Mouse (Mus musculus) kidney, embryonic 14.5 days (tissue): ENCODE measurements around the gene Pik3r1. TPM values are rescaled to one million over a fixed set of nuclear protein-coding genes. Genes with fewer than 3 reads are reported as not detected.
A peak's percentile ranks its signal among the peaks of the same experiment; 100 is the strongest.

ENCODE experiments used
- ATAC-seq: fragments of 200-750 bp; cut with Nextera tagmentation; 2 replicates; pipeline ENCODE4 v1.8.0; 2017; ENCODE audit warnings: moderate number of reproducible peaks, mild to moderate bottlenecking, moderate TSS enrichment, moderate library complexity; ENCODE audit not compliant: low FRiP score, low TSS enrichment
- H3K27ac ChIP-seq: fragments of 300-500 bp; sonication (generic); 2 replicates; pipeline ENCODE4 v1.5.1; 2014; ENCODE audit warnings: low read depth, mild to moderate bottlenecking, low read length, moderate library complexity, mixed read lengths
- H3K27me3 ChIP-seq: fragments of 300-500 bp; sonication (generic); 2 replicates; pipeline ENCODE4 v1.6.1; 2014; ENCODE audit warnings: mild to moderate bottlenecking, low read length; ENCODE audit not compliant: control insufficient read depth, insufficient read depth
- H3K36me3 ChIP-seq: fragments of 300-500 bp; sonication (generic); 2 replicates; pipeline ENCODE4 v1.6.1; 2014; ENCODE audit warnings: low read length, mixed read lengths; ENCODE audit not compliant: control insufficient read depth, insufficient read depth
- H3K4me1 ChIP-seq: fragments of 300-500 bp; sonication (generic); 2 replicates; pipeline ENCODE4 v1.6.1; 2014; ENCODE audit warnings: low read length, mixed read lengths; ENCODE audit not compliant: control insufficient read depth, insufficient read depth
- H3K4me2 ChIP-seq: fragments of 300-500 bp; sonication (generic); replicated peaks from 2 replicates; pipeline ENCODE4 v1.6.1; 2014; ENCODE audit warnings: low read depth, mild to moderate bottlenecking, low read length
- H3K4me3 ChIP-seq: fragments of 300-500 bp; sonication (generic); 2 replicates; pipeline ENCODE4 v1.5.1; 2014; ENCODE audit warnings: mild to moderate bottlenecking, low read length
- H3K9ac ChIP-seq: fragments of 300-500 bp; sonication (generic); 2 replicates; pipeline ENCODE4 v1.6.1; 2014; ENCODE audit warnings: low read depth, mild to moderate bottlenecking, low read length, moderate library complexity
- H3K9me3 ChIP-seq: fragments of 300-500 bp; sonication (generic); 2 replicates; pipeline ENCODE4 v1.6.1; 2016; ENCODE audit warnings: low read length; ENCODE audit not compliant: control insufficient read depth
- WGBS: fragments of 180-500 bp; shearing (Covaris S2); extraction: QIAGEN DNeasy Blood & Tissue Kit; methylation state at CpG from one replicate; pipeline ENCODE4 v1.1.7; 2014; 5-methylcytosine and 5-hydroxymethylcytosine counted together
- polyA plus RNA-seq: library from polyadenylated mRNA; unstranded; fragments of >200 nt; fragmentation: Nextera tagmentation; extraction: Ambion mirVana; gene quantifications from 2 replicates; pipeline ENCODE4 v1.2.1, GENCODE M21; 2014

The Pik3r1 gene
- polyA plus RNA-seq, 1 experiment from 2014 or later: 63.2 TPM

DNA sequence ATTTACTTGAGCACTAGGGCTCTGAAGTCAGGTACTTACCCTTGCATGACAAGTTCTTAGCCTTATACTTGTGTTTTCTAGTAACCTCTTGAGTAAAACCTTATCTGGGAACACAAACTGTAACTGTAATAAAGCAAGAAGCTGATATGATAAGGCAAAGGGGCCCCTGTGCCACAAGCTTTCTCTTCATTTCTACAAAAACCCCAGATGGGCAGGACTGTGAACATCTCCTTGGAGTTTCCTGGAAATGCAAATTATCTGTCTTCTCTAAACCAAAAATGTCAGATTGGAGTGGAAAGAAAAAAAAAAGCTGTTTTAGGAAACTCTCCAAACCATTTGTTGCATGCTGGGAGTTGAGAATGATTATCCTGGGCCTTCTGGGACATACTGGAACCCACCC is 3.1 kb upstream of the Pik3r1 start:
- Histone ChIP-seq H3K4me1 (peaks cover 4% of the 10 kb centered on the region), H3K27ac (no peak overlapping the region), H3K36me3 (no peaks in the 10 kb centered on the region), H3K27me3 (no peaks in the 10 kb centered on the region), H3K4me3 (no peak overlapping the region), H3K9ac (no peak overlapping the region), H3K4me2 (no peak overlapping the region), H3K9me3 (no peaks in the 10 kb centered on the region)
- ATAC-seq: no peak

DNA sequence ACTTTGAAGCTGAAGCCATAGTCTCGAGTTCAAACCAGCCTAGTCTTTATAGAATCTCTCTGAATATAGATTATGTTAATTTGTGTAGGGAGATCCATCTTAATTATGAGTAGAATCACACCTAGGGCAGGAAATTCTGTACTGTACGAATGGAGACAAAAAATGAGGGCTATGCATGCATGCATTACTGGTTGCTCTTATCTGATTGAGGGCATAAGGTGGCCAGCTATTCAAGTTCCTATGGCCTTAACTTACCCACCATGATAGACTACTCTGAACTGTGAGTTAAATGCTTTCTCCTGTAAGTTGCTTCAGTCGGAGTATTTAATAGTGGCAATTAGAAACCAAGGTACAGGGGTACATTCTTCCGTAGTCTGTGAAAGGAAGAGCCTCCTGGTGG is 1.9 kb upstream of the Pik3r1 start:
- H3K4me2 ChIP-seq: no peak overlapping the region
- H3K4me1 ChIP-seq: peaks cover 13% of the 10 kb centered on the region
- H3K36me3 ChIP-seq: no peaks in the 10 kb centered on the region
- H3K27ac ChIP-seq: no peak overlapping the region
- H3K27me3 ChIP-seq: no peaks in the 10 kb centered on the region
- WGBS: 79% methylated on average over 4 of the region's 4 CpGs
- no peak for ATAC-seq
- no peaks in the 10 kb centered on the region for H3K9me3 ChIP-seq
- no peak overlapping the region for H3K9ac ChIP-seq
- H3K4me3 ChIP-seq: no peak overlapping the region

DNA sequence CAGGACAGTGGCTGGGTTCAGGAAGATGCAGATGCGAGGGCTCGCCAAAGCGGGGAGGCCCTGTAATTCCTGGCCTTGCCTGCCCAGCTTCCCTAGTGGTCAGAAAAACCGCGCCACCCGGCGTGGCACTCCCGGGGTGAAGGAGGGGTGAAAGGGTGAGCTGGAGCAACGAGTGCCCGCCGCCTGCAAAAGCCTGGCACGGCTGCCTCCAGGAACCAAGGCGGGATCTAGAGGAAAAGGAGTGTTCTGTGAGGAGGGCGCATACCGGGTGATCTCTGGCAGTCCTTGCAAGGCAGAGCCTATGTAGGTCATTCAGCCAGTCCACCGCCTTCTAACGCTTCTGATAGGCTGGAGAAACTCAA is 594 bp upstream of the Pik3r1 start:
- H3K4me2 ChIP-seq: peak overlapping the region; percentile 84
- WGBS: 3% methylated on average over 17 of the region's 17 CpGs
- no peak; the same call in 1 of the 2 replicates for ATAC-seq

DNA sequence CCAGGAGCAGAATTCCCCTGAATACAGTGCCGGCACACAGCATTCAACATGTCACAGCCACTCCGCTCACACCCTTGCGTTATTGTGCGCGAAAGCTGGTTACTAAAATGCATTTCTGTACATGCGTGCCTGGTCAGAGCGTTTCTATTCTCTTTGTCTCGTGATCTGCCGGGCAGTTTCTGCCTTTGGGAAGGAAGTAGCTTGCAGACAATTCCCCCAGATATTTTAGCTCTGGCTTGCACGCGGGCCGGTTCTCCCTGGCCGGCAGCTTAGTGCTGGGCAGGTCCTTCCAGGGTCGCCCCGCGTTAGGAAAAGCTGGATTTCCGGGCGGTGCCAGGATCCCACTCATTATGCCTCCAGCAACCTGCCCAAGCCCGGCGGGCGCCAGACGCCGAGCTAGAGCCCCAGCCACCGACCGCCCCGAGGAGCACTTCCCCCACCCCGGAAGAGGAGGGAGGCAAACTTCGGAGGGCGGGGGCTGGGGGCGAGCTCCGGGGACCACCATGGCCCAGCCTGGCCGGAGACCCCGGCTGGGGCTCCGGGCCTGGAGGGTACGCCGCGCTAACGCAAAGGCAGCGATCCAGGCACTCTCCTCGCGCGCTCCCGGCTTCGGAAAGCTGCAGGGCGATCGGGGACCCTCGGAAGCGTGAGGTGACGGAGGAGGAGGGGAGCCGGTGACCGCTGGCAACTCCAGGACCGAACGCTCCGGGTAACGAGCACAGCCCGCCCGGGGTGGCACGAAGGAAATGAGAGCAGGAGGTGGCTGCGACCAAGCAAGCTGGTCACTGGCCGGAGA is 806 bp downstream of the Pik3r1 start:
- Histone ChIP-seq H3K4me2 (peak overlapping the region; percentile 84), H3K4me1 (peaks cover 28% of the 10 kb centered on the region), H3K36me3 (no peaks in the 10 kb centered on the region), H3K4me3 (peak overlapping the region; percentile 92), H3K9me3 (no peaks in the 10 kb centered on the region), H3K27me3 (no peaks in the 10 kb centered on the region), H3K27ac (peak overlapping the region; percentile 97), H3K9ac (peak overlapping the region; percentile 91)
- under 1% methylated on average over 57 of the region's 60 CpGs for WGBS
- ATAC-seq: peak; percentile 46

More for the DNA sequence above, 594 bp upstream of the Pik3r1 start:
- Histone ChIP-seq H3K27me3 (no peaks in the 10 kb centered on the region), H3K4me1 (peaks cover 24% of the 10 kb centered on the region), H3K36me3 (no peaks in the 10 kb centered on the region), H3K9me3 (no peaks in the 10 kb centered on the region), H3K4me3 (peak overlapping the region; percentile 92), H3K9ac (peak overlapping the region; percentile 91), H3K27ac (peak overlapping the region; percentile 77)

DNA sequence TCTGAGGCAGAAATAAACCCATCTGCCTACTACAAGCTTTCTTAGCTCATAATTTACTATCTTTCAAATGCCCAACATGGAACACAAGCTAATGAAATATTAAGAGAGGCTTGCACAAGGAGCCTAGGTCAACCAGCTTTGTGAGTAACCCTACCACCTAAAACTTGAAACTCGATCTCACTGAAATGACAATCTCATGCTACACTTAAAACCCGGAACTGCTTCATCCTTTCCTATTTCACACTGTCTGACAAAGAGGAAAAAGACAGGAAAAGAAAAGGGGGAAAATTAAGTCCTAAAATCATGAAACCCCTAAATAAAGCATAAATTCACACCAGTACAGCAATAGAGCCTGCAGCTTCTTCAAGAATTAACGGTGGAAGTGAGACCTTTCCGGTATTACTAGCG is 1.4 kb downstream of the Pik3r1 start:
- peak overlapping the region; percentile 91 for H3K9ac ChIP-seq
- peaks cover 28% of the 10 kb centered on the region for H3K4me1 ChIP-seq
- 0% methylated on average over 5 of the region's 5 CpGs for WGBS
- no peaks in the 10 kb centered on the region for H3K27me3 ChIP-seq
- peak overlapping the region; percentile 92 for H3K4me3 ChIP-seq
- H3K9me3 ChIP-seq: no peaks in the 10 kb centered on the region
- peak overlapping the region; percentile 84 for H3K4me2 ChIP-seq
- no peaks in the 10 kb centered on the region for H3K36me3 ChIP-seq
- peak overlapping the region; percentile 97; the same call in 1 of the 2 replicates for H3K27ac ChIP-seq
- ATAC-seq: no peak

DNA sequence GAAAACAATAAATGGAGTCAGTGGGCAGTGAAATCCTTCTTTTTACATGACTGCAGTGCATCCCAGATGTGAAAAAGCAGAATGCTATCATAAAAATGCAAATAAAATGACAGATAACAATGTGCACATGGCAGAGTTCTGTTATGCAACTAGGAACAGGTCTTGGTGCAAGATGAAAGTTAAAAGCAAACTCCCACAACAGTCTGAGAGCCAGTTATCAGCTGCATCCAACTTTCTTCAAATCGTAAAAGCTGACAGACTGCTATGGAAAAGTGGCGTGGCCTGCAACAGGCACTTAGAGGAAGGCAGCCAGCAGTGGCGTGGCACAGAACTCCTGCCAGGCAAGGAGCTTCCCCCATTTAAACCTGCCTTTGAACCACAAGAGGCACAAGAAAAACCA is 2.0 kb downstream of the Pik3r1 start:
- WGBS: 19% methylated on average over 3 of the region's 3 CpGs
- Histone ChIP-seq H3K4me1 (peaks cover 31% of the 10 kb centered on the region), H3K4me2 (peak overlapping the region; percentile 84), H3K27ac (no peak overlapping the region), H3K27me3 (no peaks in the 10 kb centered on the region), H3K9ac (peak overlapping the region; percentile 91; the same call in 1 of the 2 replicates), H3K4me3 (peak overlapping the region; percentile 92), H3K36me3 (no peaks in the 10 kb centered on the region), H3K9me3 (no peaks in the 10 kb centered on the region)
- no peak for ATAC-seq

DNA sequence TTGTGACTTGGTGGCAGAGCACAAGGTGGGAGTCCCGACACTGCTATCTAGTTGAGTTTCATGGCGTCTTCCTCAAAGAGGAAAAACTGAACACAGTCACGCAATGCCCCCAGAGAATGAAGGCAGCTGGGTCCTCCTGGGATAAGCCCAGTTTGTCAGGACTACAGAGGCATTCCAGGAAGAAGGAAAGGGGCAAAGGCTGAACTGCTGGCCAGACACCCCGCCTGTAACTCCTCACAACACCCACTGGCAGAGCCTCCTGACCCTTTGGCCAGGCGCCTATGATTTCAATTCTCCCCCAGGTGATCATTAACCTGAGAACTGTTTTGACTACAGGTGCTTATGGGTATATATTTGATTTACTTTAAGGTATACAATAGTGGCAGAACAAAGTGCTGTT is 3.9 kb downstream of the Pik3r1 start:
- 34% methylated on average over 5 of the region's 5 CpGs for WGBS
- Histone ChIP-seq H3K27ac (no peak overlapping the region), H3K9me3 (no peaks in the 10 kb centered on the region), H3K9ac (no peak overlapping the region), H3K4me2 (no peak overlapping the region; the same call in 1 of the 2 replicates), H3K36me3 (no peaks in the 10 kb centered on the region), H3K4me1 (peaks cover 46% of the 10 kb centered on the region), H3K4me3 (no peak overlapping the region), H3K27me3 (no peaks in the 10 kb centered on the region)
- no peak for ATAC-seq

DNA sequence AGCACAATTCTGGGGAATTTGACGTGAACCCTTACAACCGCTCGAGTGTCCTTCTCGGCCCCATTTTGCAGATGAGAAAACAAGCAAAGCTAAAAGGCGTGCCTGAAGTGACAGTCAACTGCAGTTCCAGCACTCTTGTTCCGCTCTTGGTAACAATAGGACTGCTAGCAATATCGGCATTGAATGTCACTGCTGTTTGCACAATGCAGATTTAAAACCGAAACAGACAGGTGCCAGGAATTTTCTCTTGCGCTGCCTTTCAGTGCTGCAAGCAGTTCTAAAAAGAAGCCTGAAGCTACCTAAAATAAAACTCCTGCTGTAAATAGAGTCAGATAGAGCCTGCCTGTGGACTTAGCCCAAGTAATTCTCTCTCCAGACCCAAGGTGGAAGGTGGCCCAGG is 4.3 kb downstream of the Pik3r1 start:
- H3K4me2 ChIP-seq: no peak overlapping the region; the same call in 1 of the 2 replicates
- H3K27me3 ChIP-seq: no peaks in the 10 kb centered on the region
- ATAC-seq: no peak
- no peaks in the 10 kb centered on the region for H3K36me3 ChIP-seq
- no peaks in the 10 kb centered on the region for H3K9me3 ChIP-seq
- no peak overlapping the region for H3K9ac ChIP-seq
- no peak overlapping the region for H3K4me3 ChIP-seq
- peaks cover 48% of the 10 kb centered on the region for H3K4me1 ChIP-seq
- H3K27ac ChIP-seq: no peak overlapping the region
- WGBS: 76% methylated on average over 9 of the region's 9 CpGs

DNA sequence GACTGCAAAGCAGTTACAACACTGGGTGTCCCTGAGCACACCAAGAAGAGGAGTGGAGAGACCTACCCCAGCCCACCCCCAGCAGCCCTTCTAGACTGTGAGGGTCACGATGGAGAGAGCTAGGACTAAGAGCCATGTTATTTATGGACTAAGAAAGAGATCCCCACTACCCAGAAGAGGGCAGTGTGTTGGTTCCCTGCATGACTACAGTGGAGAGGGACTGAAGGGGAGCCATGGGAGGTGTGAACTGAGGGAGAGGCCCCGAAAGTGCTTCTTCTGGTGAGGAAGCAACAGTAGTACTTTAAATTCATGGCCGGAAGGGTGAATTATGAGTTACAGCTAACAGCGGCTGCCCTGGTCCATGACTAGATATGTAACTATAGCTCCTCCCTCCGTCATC is 4.9 kb downstream of the Pik3r1 start:
- Histone ChIP-seq H3K4me2 (no peak overlapping the region), H3K27ac (no peak overlapping the region), H3K9ac (no peak overlapping the region), H3K36me3 (no peaks in the 10 kb centered on the region), H3K4me3 (no peak overlapping the region), H3K4me1 (peaks cover 51% of the 10 kb centered on the region), H3K9me3 (no peaks in the 10 kb centered on the region), H3K27me3 (no peaks in the 10 kb centered on the region)
- 80% methylated on average over 5 of the region's 5 CpGs for whole genome bisulfite sequencing
- ATAC-seq: no peak
